Mouse (Mus musculus): ENCODE data around the gene Rnf224.

- TF ChIP-seq CTCF (IDR thresholded peaks at IDR 0.05; ENCODE audit: extremely low read depth, insufficient read depth, insufficient read length, insufficient replicate concordance) (no peak), POLR2A (IDR thresholded peaks at IDR 0.05; ENCODE audit: low read depth, low read length) (no peak)
Measured at GRCm38 (mm10) chr2:25194006-25194405, 42.6 kb downstream of the Rnf224 start.

All from spleen, adult 2 months (tissue).